Mouse (Mus musculus) CD4-positive helper T cell, adult 2 months (primary cell): ENCODE results near the gene Usp25.

Experiments used
- DNase-seq: peaks from one replicate; pipeline ENCODE4 v3.0.0-alpha.2; 2012; ENCODE audit warnings: low read depth, missing footprints, low spot score

Usp25 gene

DNA sequence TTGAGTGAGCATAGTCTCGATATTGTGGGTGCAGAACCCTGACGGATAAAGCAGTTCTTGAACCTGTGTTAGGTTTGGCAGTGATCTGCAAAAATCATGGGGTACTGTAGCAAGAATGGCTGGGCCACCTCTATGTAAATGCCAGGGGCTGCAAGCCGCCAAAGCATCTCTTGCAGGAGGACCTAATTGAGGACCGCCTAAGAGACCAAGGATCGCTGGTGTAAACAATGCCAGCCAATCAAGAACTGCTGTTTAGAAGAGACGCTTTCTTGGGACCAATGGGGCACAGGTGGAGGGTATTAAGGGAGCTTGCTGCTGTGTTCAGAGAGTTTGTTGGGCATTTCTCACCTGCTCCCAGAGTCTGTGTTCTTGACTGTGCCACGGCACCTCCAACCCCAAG is 127.1 kb downstream of the Usp25 start:
- no peak for DNase-seq

GRCm38 (mm10) chr16:77146801-77147200 is 133.3 kb downstream of the Usp25 start:
- DNase-seq: no peak

- no peak for DNase-seq
Observed at GRCm38 (mm10) chr16:77150338-77150737, 136.8 kb downstream of the Usp25 start.

- DNase-seq: no peak
Observed at GRCm38 (mm10) chr16:77150884-77151283, 137.4 kb downstream of the Usp25 start.

DNA sequence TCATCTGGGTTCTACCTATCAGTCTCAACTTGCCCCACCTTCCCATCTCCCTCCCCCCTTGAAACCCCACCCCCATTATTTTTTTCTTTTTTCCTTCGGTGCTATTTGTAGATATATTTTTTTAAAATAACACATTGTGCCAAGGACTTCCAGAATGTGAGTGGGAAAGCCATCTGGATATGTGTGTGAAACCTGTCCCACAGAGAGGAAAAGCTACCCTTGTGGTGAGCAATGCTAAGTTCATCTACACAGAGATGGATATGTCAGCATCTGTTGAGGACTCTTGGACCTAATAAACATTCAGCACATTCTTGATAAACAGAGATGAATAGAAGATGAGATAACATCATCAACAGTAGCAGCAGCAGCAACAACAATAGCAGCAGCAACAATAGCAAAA is 138.8 kb downstream of the Usp25 start:
- no peak for DNase-seq

- DNase-seq: no peak
Observed at GRCm38 (mm10) chr16:77153216-77153715, 139.8 kb downstream of the Usp25 start.

- no peak for DNase-seq
Observed at GRCm38 (mm10) chr16:77153815-77154214, 140.3 kb downstream of the Usp25 start.

- DNase-seq: no peak
Observed at GRCm38 (mm10) chr16:77154831-77155230, 141.3 kb downstream of the Usp25 start.
